Mouse (Mus musculus) spleen, postnatal 36 days (tissue): ENCODE measurements around the gene Sorcs1.

Experiments used
- DNase-seq, 2 experiments: peaks; one replicate each; pipeline ENCODE4 v3.0.0; 2022; ENCODE audit warnings: low spot score in 2 of 2, mixed read lengths in 1 of 2

The Sorcs1 gene

GRCm38 (mm10) chr19:50220476-50220875 lies 458.0 kb downstream of the Sorcs1 start:
- DNase-seq: no peak

GRCm38 (mm10) chr19:50214466-50215228 lies 463.8 kb downstream of the Sorcs1 start:
- DNase-seq: no peak

GRCm38 (mm10) chr19:50210456-50210855 lies 468.0 kb downstream of the Sorcs1 start:
- DNase-seq: no peak

GRCm38 (mm10) chr19:50204341-50204740 lies 474.1 kb downstream of the Sorcs1 start:
- no peak for DNase-seq

GRCm38 (mm10) chr19:50196592-50196991 lies 481.9 kb downstream of the Sorcs1 start:
- no peak for DNase-seq

- DNase-seq: no peak
Measured at GRCm38 (mm10) chr19:50185769-50186715, 492.4 kb downstream of the Sorcs1 start.

GRCm38 (mm10) chr19:50184901-50185623 lies 493.4 kb downstream of the Sorcs1 start:
- DNase-seq: no peak

GRCm38 (mm10) chr19:50178851-50179250 lies 499.6 kb downstream of the Sorcs1 start:
- DNase-seq: no peak

- DNase-seq: no peak
Measured at GRCm38 (mm10) chr19:50178151-50178550, 500.3 kb downstream of the Sorcs1 start.

GRCm38 (mm10) chr19:50171849-50172248 lies 506.6 kb downstream of the Sorcs1 start:
- DNase-seq: no peak

GRCm38 (mm10) chr19:50151111-50151510 lies 527.3 kb downstream of the Sorcs1 start:
- DNase-seq: no peak

GRCm38 (mm10) chr19:50145919-50146318 lies 532.5 kb downstream of the Sorcs1 start:
- no peak for DNase-seq

- DNase-seq: no peak
Measured at GRCm38 (mm10) chr19:50141853-50142252, 536.6 kb downstream of the Sorcs1 start.

GRCm38 (mm10) chr19:50134656-50135055 lies 543.8 kb downstream of the Sorcs1 start:
- DNase-seq: no peak

- DNase-seq: no peak
Measured at GRCm38 (mm10) chr19:50105842-50106585, 572.4 kb downstream of the Sorcs1 start.
